Mouse (Mus musculus): ENCODE measurements around the gene Uchl1. TPM values are rescaled to one million over a fixed set of nuclear protein-coding genes. Genes with fewer than 3 reads are reported as not detected.
A peak's percentile ranks its signal among the peaks of the same experiment; 100 is the strongest.

Gene Uchl1
- total and polyA plus RNA-seq, 2 experiments from 2014 or later: 1,756 to 1,809 TPM

GRCm38 (mm10) chr5:66687737-66688136, 11.8 kb downstream of the Uchl1 start:
- Histone ChIP-seq H3K9me3 (ENCODE audit: low read length) (no peaks in the 10 kb centered on the region), H3K9ac (no peak overlapping the region), H3K27ac (ENCODE audit: low read depth, low read length) (no peak overlapping the region), H3K4me1 (ENCODE audit: insufficient read depth) (no peaks in the 10 kb centered on the region), H3K4me3 (ENCODE audit: low read depth, low read length) (no peak overlapping the region), H3K27me3 (ENCODE audit: insufficient read depth, low read length) (no peaks in the 10 kb centered on the region), H3K4me2 (ENCODE audit: low read depth) (no peak overlapping the region), H3K36me3 (ENCODE audit: insufficient read depth) (peaks cover 66% of the 10 kb centered on the region)
- TF ChIP-seq CTCF (IDR thresholded peaks at IDR 0.05; ENCODE audit: low read depth): no peak
- 78% methylated on average over 9 of the region's 9 CpGs for WGBS
- DNase-seq (no peak), ATAC-seq (no peak)

GRCm38 (mm10) chr5:66688286-66688685, 12.4 kb downstream of the Uchl1 start:
- Histone ChIP-seq H3K9ac (no peak overlapping the region), H3K36me3 (ENCODE audit: insufficient read depth) (peaks cover 60% of the 10 kb centered on the region), H3K4me2 (ENCODE audit: low read depth) (no peak overlapping the region), H3K9me3 (ENCODE audit: low read length) (no peaks in the 10 kb centered on the region), H3K27ac (ENCODE audit: low read depth, low read length) (no peak overlapping the region), H3K4me3 (ENCODE audit: low read depth, low read length) (no peak overlapping the region), H3K4me1 (ENCODE audit: insufficient read depth) (no peaks in the 10 kb centered on the region), H3K27me3 (ENCODE audit: insufficient read depth, low read length) (no peaks in the 10 kb centered on the region)
- DNase-seq (no peak), ATAC-seq (no peak)
- TF ChIP-seq CTCF (IDR thresholded peaks at IDR 0.05; ENCODE audit: low read depth): no peak
- WGBS: 95% methylated on average over 5 of the region's 5 CpGs

GRCm38 (mm10) chr5:66689796-66690195, 13.9 kb downstream of the Uchl1 start:
- Histone ChIP-seq H3K9ac (no peak overlapping the region), H3K9me3 (ENCODE audit: low read length) (no peaks in the 10 kb centered on the region), H3K36me3 (ENCODE audit: insufficient read depth) (peaks cover 45% of the 10 kb centered on the region), H3K4me3 (ENCODE audit: low read depth, low read length) (no peak overlapping the region), H3K27ac (ENCODE audit: low read depth, low read length) (no peak overlapping the region), H3K27me3 (ENCODE audit: insufficient read depth, low read length) (no peaks in the 10 kb centered on the region), H3K4me2 (ENCODE audit: low read depth) (no peak overlapping the region), H3K4me1 (ENCODE audit: insufficient read depth) (no peaks in the 10 kb centered on the region)
- DNase-seq (no peak), ATAC-seq (0 out of 2 replicates have a peak, but pooled peaks have one; percentile 10)
- 83% methylated on average over 9 of the region's 9 CpGs for WGBS
- no peak for TF ChIP-seq CTCF (IDR thresholded peaks at IDR 0.05; ENCODE audit: low read depth)

- no peaks in the 10 kb centered on the region for H3K9me3 ChIP-seq (ENCODE audit: low read length)
- no peak for ATAC-seq
- no peak for TF ChIP-seq CTCF (IDR thresholded peaks at IDR 0.05; ENCODE audit: low read depth)
- WGBS: 85% methylated on average over 4 of the region's 4 CpGs
- no peaks in the 10 kb centered on the region for H3K4me1 ChIP-seq (ENCODE audit: insufficient read depth)
- no peaks in the 10 kb centered on the region for H3K27me3 ChIP-seq (ENCODE audit: insufficient read depth, low read length)
- H3K4me3 ChIP-seq (ENCODE audit: low read depth, low read length): no peak overlapping the region
- no peak overlapping the region for H3K9ac ChIP-seq
- DNase-seq: no peak
- no peak overlapping the region for H3K4me2 ChIP-seq (ENCODE audit: low read depth)
- H3K27ac ChIP-seq (ENCODE audit: low read depth, low read length): no peak overlapping the region
- peaks cover 16% of the 10 kb centered on the region; the same call in 1 of the 2 replicates for H3K36me3 ChIP-seq (ENCODE audit: insufficient read depth)
Measured at GRCm38 (mm10) chr5:66693231-66693630, 17.3 kb downstream of the Uchl1 start.

- H3K9ac ChIP-seq: no peak overlapping the region
- no peak overlapping the region for H3K4me2 ChIP-seq (ENCODE audit: low read depth)
- no peaks in the 10 kb centered on the region for H3K4me1 ChIP-seq (ENCODE audit: insufficient read depth)
- no peaks in the 10 kb centered on the region for H3K9me3 ChIP-seq (ENCODE audit: low read length)
- H3K4me3 ChIP-seq (ENCODE audit: low read depth, low read length): no peak overlapping the region
- H3K27ac ChIP-seq (ENCODE audit: low read depth, low read length): no peak overlapping the region
- ATAC-seq: peak; percentile 49; the same call in 1 of the 2 replicates
- DNase-seq: peak; percentile 90
- H3K36me3 ChIP-seq (ENCODE audit: insufficient read depth): no peaks in the 10 kb centered on the region
- TF ChIP-seq CTCF (IDR thresholded peaks at IDR 0.05; ENCODE audit: low read depth): peak; percentile 92
- H3K27me3 ChIP-seq (ENCODE audit: insufficient read depth, low read length): no peaks in the 10 kb centered on the region
Measured at GRCm38 (mm10) chr5:66697119-66697518, 21.2 kb downstream of the Uchl1 start.

- H3K9ac ChIP-seq: no peak overlapping the region
- DNase-seq (no peak), ATAC-seq (no peak)
- no peaks in the 10 kb centered on the region for H3K36me3 ChIP-seq (ENCODE audit: insufficient read depth)
- no peak overlapping the region for H3K4me3 ChIP-seq (ENCODE audit: low read depth, low read length)
- no peak overlapping the region for H3K27ac ChIP-seq (ENCODE audit: low read depth, low read length)
- no peak for TF ChIP-seq CTCF (IDR thresholded peaks at IDR 0.05; ENCODE audit: low read depth)
- no peaks in the 10 kb centered on the region for H3K4me1 ChIP-seq (ENCODE audit: insufficient read depth)
- WGBS: 74% methylated on average over 6 of the region's 6 CpGs
- H3K4me2 ChIP-seq (ENCODE audit: low read depth): no peak overlapping the region
- H3K27me3 ChIP-seq (ENCODE audit: insufficient read depth, low read length): no peaks in the 10 kb centered on the region
- no peaks in the 10 kb centered on the region for H3K9me3 ChIP-seq (ENCODE audit: low read length)
Measured at GRCm38 (mm10) chr5:66699911-66700310, 24.0 kb downstream of the Uchl1 start.

- Histone ChIP-seq H3K9me3 (ENCODE audit: low read length) (no peaks in the 10 kb centered on the region), H3K27me3 (ENCODE audit: insufficient read depth, low read length) (no peaks in the 10 kb centered on the region), H3K4me1 (ENCODE audit: insufficient read depth) (no peaks in the 10 kb centered on the region), H3K4me2 (ENCODE audit: low read depth) (no peak overlapping the region), H3K36me3 (ENCODE audit: insufficient read depth) (no peaks in the 10 kb centered on the region), H3K27ac (ENCODE audit: low read depth, low read length) (no peak overlapping the region), H3K4me3 (ENCODE audit: low read depth, low read length) (no peak overlapping the region), H3K9ac (no peak overlapping the region)
- TF ChIP-seq CTCF (IDR thresholded peaks at IDR 0.05; ENCODE audit: low read depth): no peak
- DNase-seq: no peak
- 85% methylated on average over 4 of the region's 4 CpGs for WGBS
- peak; percentile 51; the same call in 1 of the 2 replicates for ATAC-seq
Measured at GRCm38 (mm10) chr5:66701951-66702350, 26.1 kb downstream of the Uchl1 start.
